Comparison of ENCODE assay signal across 35 mouse cellular contexts in genomic region chr16:23397931-23398330, GRCm38 (mm10). TPM values are rescaled to one million over a fixed set of nuclear protein-coding genes. Genes with fewer than 3 reads are reported as not detected.
"Had no signal": no experiment of that assay in that cellular context is flagged by ENCODE, and none has a peak within 500 bp of the region (broad histone marks: within the 10 kb centered on the region; RNA-seq: fewer than 3 reads in every experiment).

No protein-coding gene starts in this region.

- H3K27ac ChIP-seq: heart, embryonic 10.5 days; heart, embryonic 13.5 days; heart, embryonic 15.5 days; hindbrain, embryonic 13.5 days; hindbrain, embryonic 15.5 days; hindbrain, postnatal 0 days; kidney, embryonic 15.5 days; kidney, postnatal 0 days; left cerebral cortex, adult 2 months; limb, embryonic 10.5 days; limb, embryonic 12.5 days; liver, embryonic 13.5 days; liver, embryonic 15.5 days had no signal

- H3K36me3 ChIP-seq: heart, embryonic 10.5 days; heart, embryonic 13.5 days; heart, embryonic 15.5 days; hindbrain, embryonic 13.5 days; hindbrain, embryonic 15.5 days; kidney, embryonic 15.5 days; limb, embryonic 10.5 days; limb, embryonic 12.5 days; liver, embryonic 13.5 days; liver, embryonic 15.5 days had no signal

- DNase-seq: gastrocnemius, postnatal 14 days; gastrocnemius, postnatal 36 days; heart, adult 18-20 months; heart, postnatal 14 days; heart, postnatal 36 days; kidney, adult 11 months; kidney, adult 2 months; kidney, adult 9 months; kidney, postnatal 14 days; kidney, postnatal 4 days; liver; liver, embryonic 13.5 days; liver, postnatal 0 days had no signal

- H3K9ac ChIP-seq: heart, embryonic 13.5 days; heart, embryonic 15.5 days; hindbrain, embryonic 13.5 days; hindbrain, embryonic 15.5 days; kidney, embryonic 15.5 days; limb, embryonic 12.5 days; liver, embryonic 13.5 days; liver, embryonic 15.5 days; liver, postnatal 0 days had no signal

- H3K4me1 ChIP-seq: heart, embryonic 15.5 days; hindbrain, embryonic 13.5 days; hindbrain, embryonic 15.5 days had no signal

- H3K9me3 ChIP-seq: heart, embryonic 10.5 days; heart, embryonic 13.5 days; heart, embryonic 15.5 days; hindbrain, embryonic 13.5 days; hindbrain, embryonic 15.5 days; kidney, embryonic 15.5 days; limb, embryonic 10.5 days; limb, embryonic 12.5 days; liver, embryonic 13.5 days; liver, embryonic 15.5 days had no signal

- H3K4me3 ChIP-seq: heart, embryonic 10.5 days; heart, embryonic 13.5 days; heart, embryonic 15.5 days; hindbrain, embryonic 13.5 days; hindbrain, embryonic 15.5 days; kidney, embryonic 15.5 days; left cerebral cortex, adult 2 months; limb, embryonic 10.5 days; limb, embryonic 12.5 days; liver, embryonic 13.5 days; liver, embryonic 15.5 days had no signal

- H3K27me3 ChIP-seq: heart, embryonic 13.5 days; heart, embryonic 15.5 days; hindbrain, embryonic 13.5 days; hindbrain, embryonic 15.5 days; kidney, embryonic 15.5 days; limb, embryonic 12.5 days; liver, embryonic 13.5 days; liver, embryonic 15.5 days had no signal

- H3K4me2 ChIP-seq: heart, embryonic 13.5 days; heart, embryonic 15.5 days; hindbrain, embryonic 13.5 days; hindbrain, embryonic 15.5 days; kidney, embryonic 15.5 days; limb, embryonic 12.5 days; liver, embryonic 11.5 days; liver, embryonic 13.5 days; liver, embryonic 15.5 days had no signal

RNA-seq across cellular contexts. Expression of gene Rtp1, which starts 31.0 kb away (rescaled TPM):
- total RNA-seq: gastrocnemius, adult 18-20 months; gastrocnemius, adult 8-10 months; gastrocnemius, postnatal 14 days; gastrocnemius, postnatal 36 days; heart, adult 18-20 months; heart, adult 8-10 months; heart, postnatal 14 days; heart, postnatal 36 days; hematopoietic stem cell, adult 5-6 weeks had no signal
- polyA plus RNA-seq: heart, embryonic 10.5 days; heart, embryonic 13.5 days; heart, embryonic 15.5 days; heart, postnatal 0 days; hindbrain, embryonic 11.5 days; intestine, embryonic 14.5 days; intestine, embryonic 16.5 days; kidney, embryonic 15.5 days; kidney, postnatal 0 days; limb, embryonic 10.5 days; limb, embryonic 12.5 days; limb, embryonic 14.5 days; liver, embryonic 11.5 days; liver, embryonic 13.5 days; liver, embryonic 15.5 days; liver, postnatal 0 days had no signal
